Mouse (Mus musculus) forebrain, embryonic 13.5 days (tissue): ENCODE measurements at regions not wholly inside any gene's neighbourhood (a gene's known extent, or its start where the extent isn't known, plus 50 kb on each side); places are given as distances from the start of the nearest gene placed in this dataset.
"Not testable (repeated sequence)": the region's sequence is repeated elsewhere in the genome, so short reads cannot be mapped to it uniquely, and the experiment has no call there.

ENCODE experiments used
- ATAC-seq: fragments of 200-750 bp; cut with Nextera tagmentation; 2 replicates; pipeline ENCODE4 v1.8.0; 2017
- H3K27ac ChIP-seq: fragments of 300-500 bp; sonication (generic); 2 replicates; pipeline ENCODE4 v1.5.1; 2015; ENCODE audit warnings: inconsistent platforms, mild to moderate bottlenecking, moderate library complexity
- H3K27me3 ChIP-seq: fragments of 300-500 bp; sonication (generic); 2 replicates; pipeline ENCODE4 v1.6.1; 2015; ENCODE audit warnings: mild to moderate bottlenecking, inconsistent platforms
- H3K36me3 ChIP-seq: fragments of 300-500 bp; sonication (generic); 2 replicates; pipeline ENCODE4 v1.6.1; 2015; ENCODE audit warnings: mild to moderate bottlenecking, inconsistent platforms; ENCODE audit not compliant: poor library complexity, severe bottlenecking
- H3K4me1 ChIP-seq: fragments of 300-500 bp; sonication (generic); 2 replicates; pipeline ENCODE4 v1.6.1; 2015; ENCODE audit warnings: inconsistent platforms
- H3K4me2 ChIP-seq: fragments of 300-500 bp; sonication (generic); 2 replicates; pipeline ENCODE4 v1.6.1; 2015; ENCODE audit warnings: inconsistent platforms, mild to moderate bottlenecking, moderate library complexity
- H3K4me3 ChIP-seq: fragments of 300-500 bp; sonication (generic); 2 replicates; pipeline ENCODE4 v1.5.1; 2015; ENCODE audit warnings: mild to moderate bottlenecking, inconsistent platforms
- H3K9ac ChIP-seq: fragments of 300-500 bp; sonication (generic); 2 replicates; pipeline ENCODE4 v1.6.1; 2015; ENCODE audit warnings: mild to moderate bottlenecking, inconsistent platforms
- H3K9me3 ChIP-seq: fragments of 300-500 bp; sonication (generic); replicated peaks from 2 replicates; pipeline ENCODE4 v1.6.1; 2016; ENCODE audit warnings: inconsistent platforms
- WGBS: fragments of 180-500 bp; shearing (Covaris S2); methylation state at CpG from one replicate; pipeline ENCODE4 v1.1.7; 2015; 5-methylcytosine and 5-hydroxymethylcytosine counted together

- H3K36me3 ChIP-seq = no peaks in the 10 kb centered on the region
- no peaks in the 10 kb centered on the region for H3K9me3 ChIP-seq
- no peak overlapping the region for H3K27ac ChIP-seq
- H3K4me2 ChIP-seq = no peak overlapping the region
- H3K9ac ChIP-seq = no peak overlapping the region
- H3K4me3 ChIP-seq = no peak overlapping the region
- no peaks in the 10 kb centered on the region for H3K27me3 ChIP-seq
- H3K4me1 ChIP-seq = no peaks in the 10 kb centered on the region
- 26% methylated on average over 1 of the region's 1 CpGs for WGBS
- no peak for ATAC-seq
These were observed 620.6 kb upstream of the Pom121l12 start for GRCm38 (mm10) chr11:13978524-13978923.

GRCm38 (mm10) chr11:14016637-14017036 is 582.4 kb upstream of the Pom121l12 start:
- WGBS = 81% methylated on average over 3 of the region's 3 CpGs
- H3K9me3 ChIP-seq = no peaks in the 10 kb centered on the region
- H3K27me3 ChIP-seq = no peaks in the 10 kb centered on the region
- no peaks in the 10 kb centered on the region for H3K36me3 ChIP-seq
- H3K4me2 ChIP-seq = no peak overlapping the region
- H3K27ac ChIP-seq = no peak overlapping the region
- H3K4me1 ChIP-seq = no peaks in the 10 kb centered on the region
- no peak overlapping the region for H3K9ac ChIP-seq
- no peak for ATAC-seq
- H3K4me3 ChIP-seq = no peak overlapping the region

- H3K27me3 ChIP-seq = no peaks in the 10 kb centered on the region
- H3K27ac ChIP-seq = no peak overlapping the region
- no peak overlapping the region for H3K9ac ChIP-seq
- H3K9me3 ChIP-seq = no peaks in the 10 kb centered on the region
- no peak overlapping the region for H3K4me2 ChIP-seq
- no peak overlapping the region for H3K4me3 ChIP-seq
- ATAC-seq = peak; percentile 80; the same call in 1 of the 2 replicates
- H3K4me1 ChIP-seq = no peaks in the 10 kb centered on the region
- H3K36me3 ChIP-seq = no peaks in the 10 kb centered on the region
These were observed 567.5 kb upstream of the Pom121l12 start for GRCm38 (mm10) chr11:14031412-14032122.

- not testable (repeated sequence) for H3K9me3 ChIP-seq, H3K27ac ChIP-seq, H3K4me3 ChIP-seq, H3K27me3 ChIP-seq, H3K4me2 ChIP-seq, H3K4me1 ChIP-seq, H3K9ac ChIP-seq, ATAC-seq, H3K36me3 ChIP-seq
- WGBS = 94% methylated on average over 6 of the region's 6 CpGs
These were observed 566.6 kb upstream of the Pom121l12 start for GRCm38 (mm10) chr11:14032498-14032897.

GRCm38 (mm10) chr11:14059118-14059517 is 540.0 kb upstream of the Pom121l12 start:
- H3K4me3 ChIP-seq = no peak overlapping the region
- no peaks in the 10 kb centered on the region for H3K4me1 ChIP-seq
- H3K4me2 ChIP-seq = no peak overlapping the region
- no peaks in the 10 kb centered on the region for H3K9me3 ChIP-seq
- no peaks in the 10 kb centered on the region for H3K27me3 ChIP-seq
- no peaks in the 10 kb centered on the region for H3K36me3 ChIP-seq
- H3K27ac ChIP-seq = no peak overlapping the region
- no peak overlapping the region for H3K9ac ChIP-seq
- ATAC-seq = peak; percentile 90
- 28% methylated on average over 3 of the region's 3 CpGs for WGBS

- H3K4me3 ChIP-seq = no peak overlapping the region
- H3K36me3 ChIP-seq = no peaks in the 10 kb centered on the region
- no peak overlapping the region for H3K27ac ChIP-seq
- no peaks in the 10 kb centered on the region for H3K27me3 ChIP-seq
- H3K4me1 ChIP-seq = no peaks in the 10 kb centered on the region
- H3K4me2 ChIP-seq = no peak overlapping the region
- no peak overlapping the region for H3K9ac ChIP-seq
- H3K9me3 ChIP-seq = no peaks in the 10 kb centered on the region
- no peak; the same call in 1 of the 2 replicates for ATAC-seq
These were observed 527.0 kb upstream of the Pom121l12 start for GRCm38 (mm10) chr11:14072104-14072503.

- Histone ChIP-seq H3K36me3 (no peaks in the 10 kb centered on the region), H3K9ac (no peak overlapping the region), H3K4me3 (no peak overlapping the region), H3K27ac (no peak overlapping the region), H3K27me3 (no peaks in the 10 kb centered on the region), H3K9me3 (no peaks in the 10 kb centered on the region), H3K4me1 (no peaks in the 10 kb centered on the region), H3K4me2 (no peak overlapping the region)
- WGBS = 59% methylated on average over 5 of the region's 5 CpGs
- ATAC-seq = no peak
These were observed 526.5 kb upstream of the Pom121l12 start for GRCm38 (mm10) chr11:14072570-14072969.
